Mouse (Mus musculus) forelimb bud, embryonic 11.5 days (tissue): ENCODE measurements around the gene Baiap2l1.
"Not testable (repeated sequence)": the region's sequence is repeated elsewhere in the genome, so short reads cannot be mapped to it uniquely, and the experiment has no call there.

ENCODE experiments used
- DNase-seq: peaks from one replicate; pipeline ENCODE4 v3.0.0-alpha.2; 2012; ENCODE audit warnings: low read depth, low spot score

The Baiap2l1 gene

GRCm38 (mm10) chr5:144357881-144358591 is at the start of gene Baiap2l1:
Baiap2l1 (minus strand) TSS chr5:144358112.
- DNase-seq, result peak; percentile 91

GRCm38 (mm10) chr5:144406256-144406655 is 48.3 kb upstream of the Baiap2l1 start:
- no peak for DNase-seq

GRCm38 (mm10) chr5:144400821-144401220 is 42.9 kb upstream of the Baiap2l1 start:
- no peak for DNase-seq

GRCm38 (mm10) chr5:144397566-144397965 is 39.7 kb upstream of the Baiap2l1 start:
- peak; percentile 35 for DNase-seq

- no peak for DNase-seq
Measured at GRCm38 (mm10) chr5:144394142-144394541, 36.2 kb upstream of the Baiap2l1 start.

GRCm38 (mm10) chr5:144387851-144388250 is 29.9 kb upstream of the Baiap2l1 start:
- peak; percentile 60 for DNase-seq

- no peak for DNase-seq
Measured at GRCm38 (mm10) chr5:144383936-144384335, 26.0 kb upstream of the Baiap2l1 start.

GRCm38 (mm10) chr5:144381782-144382181 is 23.9 kb upstream of the Baiap2l1 start:
- peak; percentile 8 for DNase-seq

- no peak for DNase-seq
Measured at GRCm38 (mm10) chr5:144380689-144381088, 22.8 kb upstream of the Baiap2l1 start.

GRCm38 (mm10) chr5:144379431-144379830 is 21.5 kb upstream of the Baiap2l1 start:
- no peak for DNase-seq

GRCm38 (mm10) chr5:144372885-144373284 is 15.0 kb upstream of the Baiap2l1 start:
- DNase-seq, result no peak

- DNase-seq, result no peak
Measured at GRCm38 (mm10) chr5:144372177-144372576, 14.3 kb upstream of the Baiap2l1 start.

GRCm38 (mm10) chr5:144370986-144371385 is 13.1 kb upstream of the Baiap2l1 start:
- DNase-seq, result peak; percentile 6

- no peak for DNase-seq
Measured at GRCm38 (mm10) chr5:144368661-144369205, 10.8 kb upstream of the Baiap2l1 start.

- DNase-seq, result not testable (repeated sequence)
Measured at GRCm38 (mm10) chr5:144366551-144366950, 8.6 kb upstream of the Baiap2l1 start.

- DNase-seq, result no peak
Measured at GRCm38 (mm10) chr5:144364680-144365357, 6.9 kb upstream of the Baiap2l1 start.

GRCm38 (mm10) chr5:144360346-144360745 is 2.4 kb upstream of the Baiap2l1 start:
- DNase-seq, result no peak

GRCm38 (mm10) chr5:144359886-144360285 is 2.0 kb upstream of the Baiap2l1 start:
- DNase-seq, result no peak

- DNase-seq, result no peak
Measured at GRCm38 (mm10) chr5:144358592-144358917, 643 bp upstream of the Baiap2l1 start.

- DNase-seq, result no peak
Measured at GRCm38 (mm10) chr5:144357551-144357880, 396 bp downstream of the Baiap2l1 start.

- peak; percentile 21 for DNase-seq
Measured at GRCm38 (mm10) chr5:144356776-144357455, 996 bp downstream of the Baiap2l1 start.

- DNase-seq, result no peak
Measured at GRCm38 (mm10) chr5:144352250-144353047, 5.5 kb downstream of the Baiap2l1 start.
